Mouse (Mus musculus) liver, postnatal 0 days (tissue): Measurements from ENCODE around the gene Cmklr1. TPM values are rescaled to one million over a fixed set of nuclear protein-coding genes. Genes with fewer than 3 reads are reported as not detected.

Experiments used
- ATAC-seq: fragments of 200-750 bp; cut with Nextera tagmentation; 2 replicates; pipeline ENCODE4 v1.8.0; 2017; ENCODE audit warnings: mild to moderate bottlenecking, moderate library complexity
- DNase-seq: peaks from one replicate; pipeline ENCODE4 v3.0.0-alpha.2; 2016
- H3K27ac ChIP-seq: fragments of 300-500 bp; sonication (generic); 2 replicates; pipeline ENCODE4 v1.5.1; 2014; ENCODE audit warnings: antibody characterized with exemption, moderate library complexity, mild to moderate bottlenecking, low read depth
- H3K27me3 ChIP-seq: fragments of 300-500 bp; sonication (generic); 2 replicates; pipeline ENCODE4 v1.6.1; 2014; ENCODE audit warnings: low read length, control low read depth, mixed read lengths; ENCODE audit not compliant: insufficient read depth
- H3K36me3 ChIP-seq: fragments of 300-500 bp; sonication (generic); replicated peaks from 2 replicates; pipeline ENCODE4 v1.6.1; 2014; ENCODE audit warnings: mild to moderate bottlenecking, control low read depth, low read length, moderate library complexity, mixed read lengths; ENCODE audit not compliant: insufficient read depth
- H3K4me1 ChIP-seq: fragments of 300-500 bp; sonication (generic); 2 replicates; pipeline ENCODE4 v1.6.1; 2014; ENCODE audit warnings: antibody characterized with exemption, mild to moderate bottlenecking, control low read depth; ENCODE audit not compliant: insufficient read depth
- H3K4me2 ChIP-seq: fragments of 300-500 bp; sonication (generic); 2 replicates; pipeline ENCODE4 v1.6.1; 2014; ENCODE audit warnings: low read depth, mild to moderate bottlenecking, low read length, moderate library complexity, mixed read lengths
- H3K4me3 ChIP-seq: fragments of 300-500 bp; sonication (generic); 2 replicates; pipeline ENCODE4 v1.5.1; 2014; ENCODE audit warnings: low read depth, low read length
- H3K9ac ChIP-seq: fragments of 300-500 bp; sonication (generic); replicated peaks from 2 replicates; pipeline ENCODE4 v1.6.1; 2014; ENCODE audit warnings: mild to moderate bottlenecking, moderate library complexity
- H3K9me3 ChIP-seq: fragments of 300-500 bp; sonication (generic); 2 replicates; pipeline ENCODE4 v1.6.1; 2016; ENCODE audit warnings: mild to moderate bottlenecking, control low read depth, low read length, mixed read lengths
- CTCF ChIP-seq: sonication (generic); IDR thresholded peaks from 2 replicates; pipeline ENCODE4 v1.5.1; 2016; ENCODE audit warnings: antibody characterized with exemption, low read depth
- EP300 ChIP-seq: IDR thresholded peaks from 2 replicates; pipeline ENCODE4 v1.6.1; 2016; ENCODE audit warnings: antibody characterized with exemption, low read depth, mild to moderate bottlenecking
- WGBS: fragments of 180-500 bp; shearing (Covaris S2); extraction: QIAGEN DNeasy Blood & Tissue Kit; methylation state at CpG from one replicate; pipeline ENCODE4 v1.1.7; 2014; ENCODE audit not compliant: insufficient replicate concordance; 5-methylcytosine and 5-hydroxymethylcytosine counted together
- polyA plus RNA-seq: library from polyadenylated mRNA; unstranded; fragments of >200 nt; fragmentation: Nextera tagmentation; extraction: Ambion mirVana; gene quantifications from 2 replicates; pipeline ENCODE4 v1.2.1, GENCODE M21; 2015

Gene Cmklr1
- polyA plus RNA-seq, 1 experiment from 2014 or later = 3.5 TPM

DNA sequence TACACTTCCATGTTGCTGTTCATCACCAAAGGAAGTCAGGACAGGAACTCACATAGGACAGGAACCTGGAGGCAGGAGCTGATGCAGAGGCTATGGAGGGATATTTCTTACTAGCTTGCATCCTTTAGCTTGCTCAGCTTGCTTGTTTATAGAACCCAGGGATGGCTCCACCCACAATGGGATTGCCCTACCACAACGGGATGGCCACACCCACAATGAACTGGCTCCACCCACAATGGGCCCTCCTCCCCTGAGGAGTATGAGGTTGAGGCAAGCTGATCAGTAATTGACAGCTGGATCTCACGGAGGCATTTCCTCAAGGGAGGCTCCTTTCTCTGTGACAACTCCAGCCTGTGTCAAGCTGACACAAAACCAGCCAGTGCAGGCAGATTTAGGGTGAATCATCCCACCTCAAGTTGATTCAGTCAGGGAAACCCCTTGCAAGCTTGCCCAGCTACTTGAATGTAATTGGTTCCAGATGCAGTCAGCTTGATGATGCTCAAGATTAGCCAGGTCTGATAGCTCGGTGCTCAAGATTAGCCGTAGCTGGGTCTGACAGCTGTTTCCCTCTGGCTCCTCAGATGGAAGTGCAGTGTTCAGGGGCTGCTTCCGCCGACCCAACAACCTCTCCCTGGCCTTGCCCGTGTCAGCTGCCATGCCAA lies 80.0 kb downstream of the Cmklr1 start:
- TF ChIP-seq EP300 = no peak
- no peak for TF ChIP-seq CTCF
- Histone ChIP-seq H3K4me2 (no peak overlapping the region), H3K9me3 (no peaks in the 10 kb centered on the region), H3K9ac (no peak overlapping the region), H3K27me3 (no peaks in the 10 kb centered on the region), H3K4me1 (no peaks in the 10 kb centered on the region), H3K4me3 (no peak overlapping the region), H3K36me3 (no peaks in the 10 kb centered on the region), H3K27ac (no peak overlapping the region)
- WGBS = 58% methylated on average over 7 of the region's 7 CpGs
- ATAC-seq (no peak), DNase-seq (no peak)

DNA sequence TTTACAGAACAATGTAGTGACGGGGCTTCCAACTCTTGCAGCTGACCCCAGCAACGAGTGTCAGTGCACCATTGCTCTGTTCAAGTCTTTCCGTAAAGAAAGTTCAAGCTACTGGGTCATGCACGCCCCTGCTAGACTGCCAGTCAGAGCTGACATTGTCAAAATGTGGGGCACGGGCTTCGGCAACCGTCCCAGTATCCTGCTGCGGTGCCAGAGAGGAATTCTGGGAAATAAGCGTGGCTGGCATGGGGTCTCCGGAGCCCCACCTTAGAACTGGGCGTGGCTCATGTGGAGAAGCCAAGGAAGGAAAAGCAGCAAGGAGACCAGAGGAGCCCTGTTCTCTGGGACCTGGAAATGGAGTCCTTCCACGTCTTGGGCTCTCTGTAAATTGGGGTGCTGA lies 84.4 kb downstream of the Cmklr1 start:
- no peaks in the 10 kb centered on the region for H3K27me3 ChIP-seq
- no peak overlapping the region for H3K4me2 ChIP-seq
- WGBS = 61% methylated on average over 12 of the region's 12 CpGs
- no peak overlapping the region for H3K4me3 ChIP-seq
- DNase-seq (no peak), ATAC-seq (no peak)
- no peak overlapping the region for H3K9ac ChIP-seq
- H3K4me1 ChIP-seq = no peaks in the 10 kb centered on the region
- TF ChIP-seq CTCF (no peak), EP300 (no peak)
- H3K9me3 ChIP-seq = no peaks in the 10 kb centered on the region
- H3K27ac ChIP-seq = no peak overlapping the region
- H3K36me3 ChIP-seq = no peaks in the 10 kb centered on the region

DNA sequence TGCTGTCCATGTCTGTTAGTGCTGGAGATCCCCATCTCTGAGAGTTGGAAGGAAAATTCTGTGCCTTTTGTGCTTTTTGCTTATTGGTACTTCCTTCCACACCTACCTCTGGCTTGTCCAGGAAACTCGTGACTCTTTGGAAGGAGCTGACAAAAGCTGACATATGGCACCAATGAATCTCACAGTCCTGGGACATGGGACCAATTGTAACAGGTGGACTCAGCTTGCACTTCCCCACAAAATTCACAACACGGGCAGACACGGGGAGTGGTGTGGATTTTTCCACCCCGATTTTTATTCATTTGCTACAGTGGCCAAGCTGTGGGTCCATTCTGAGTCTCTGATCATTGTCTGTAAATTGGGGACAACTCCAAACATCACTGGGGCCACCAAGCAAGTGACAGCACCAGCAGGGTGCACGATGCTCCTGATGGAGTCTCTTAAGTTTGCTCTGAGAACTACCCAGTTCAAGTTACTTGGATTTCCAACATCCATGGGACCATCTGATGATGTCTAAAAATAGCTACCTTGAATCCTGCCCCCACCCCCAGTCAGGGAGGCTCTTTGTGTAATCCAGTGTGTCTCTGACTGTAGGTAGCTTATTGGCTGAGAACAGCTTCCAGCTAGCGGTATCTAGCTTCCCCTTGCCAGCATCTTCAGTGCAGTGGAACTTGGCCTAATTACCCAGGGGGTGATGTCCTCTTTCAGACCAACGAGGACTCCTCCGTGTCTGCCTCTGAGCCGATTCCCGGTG lies 84.9 kb downstream of the Cmklr1 start:
- ATAC-seq (no peak), DNase-seq (no peak)
- H3K9me3 ChIP-seq = no peaks in the 10 kb centered on the region
- no peak overlapping the region for H3K27ac ChIP-seq
- no peaks in the 10 kb centered on the region for H3K36me3 ChIP-seq
- no peak overlapping the region for H3K9ac ChIP-seq
- no peak overlapping the region for H3K4me3 ChIP-seq
- no peak for TF ChIP-seq CTCF
- no peak for TF ChIP-seq EP300
- no peak overlapping the region for H3K4me2 ChIP-seq
- 69% methylated on average over 10 of the region's 10 CpGs for WGBS
- H3K4me1 ChIP-seq = no peaks in the 10 kb centered on the region
- no peaks in the 10 kb centered on the region for H3K27me3 ChIP-seq

DNA sequence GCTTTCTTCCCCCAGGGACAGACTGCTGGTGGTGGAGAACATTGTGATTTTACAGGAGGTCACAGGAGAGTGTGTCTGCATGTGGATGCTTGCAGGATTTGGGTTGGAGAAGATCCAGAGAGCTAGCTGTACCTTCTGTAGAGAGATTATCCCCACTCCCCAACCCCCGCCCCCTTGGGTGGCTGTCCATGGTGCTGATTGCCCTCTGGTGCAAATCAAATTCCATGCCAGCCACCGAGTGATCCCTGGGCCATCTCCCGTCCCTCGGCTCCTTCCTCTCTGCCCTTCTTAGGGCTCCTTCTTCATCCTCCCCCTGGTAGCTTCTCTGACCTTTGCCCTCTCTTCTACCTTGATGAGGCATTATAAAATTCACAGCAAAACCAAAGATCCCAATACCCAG lies 85.8 kb downstream of the Cmklr1 start:
- Histone ChIP-seq H3K27me3 (no peaks in the 10 kb centered on the region), H3K4me1 (no peaks in the 10 kb centered on the region), H3K4me2 (no peak overlapping the region), H3K9ac (no peak overlapping the region), H3K4me3 (no peak overlapping the region), H3K27ac (no peak overlapping the region), H3K36me3 (no peaks in the 10 kb centered on the region), H3K9me3 (no peaks in the 10 kb centered on the region)
- 36% methylated on average over 4 of the region's 4 CpGs for WGBS
- no peak for DNase-seq
- ATAC-seq = no peak
- no peak for TF ChIP-seq CTCF
- TF ChIP-seq EP300 = no peak

Other genes starting within 250 kb of the Cmklr1 start
- 0.04 TPM in 1 of 2 replicates, not detected in the other for gene Wscd2, start 160.1 kb downstream of the Cmklr1 start, polyA plus RNA-seq
- gene 1700069L16Rik, start 74.3 kb upstream of the Cmklr1 start, polyA plus RNA-seq = not detected in 2 replicates
- 2.6 and 2.8 TPM in 2 replicates for gene Ficd, start 85.4 kb upstream of the Cmklr1 start, polyA plus RNA-seq
- 6.9 and 7.9 TPM in 2 replicates for gene Sart3, start 122.1 kb upstream of the Cmklr1 start, polyA plus RNA-seq
- gene Iscu, start 122.3 kb upstream of the Cmklr1 start, polyA plus RNA-seq = 109 TPM in 2 replicates
- 3.2 and 3.4 TPM in 2 replicates for gene Tmem119, start 150.1 kb upstream of the Cmklr1 start, polyA plus RNA-seq
- gene Selplg, start 182.2 kb upstream of the Cmklr1 start, polyA plus RNA-seq = 18.9 and 21.5 TPM in 2 replicates